Mouse (Mus musculus) lung, embryonic 16.5 days (tissue): ENCODE data around the gene Tmem169. TPM values are rescaled to one million over a fixed set of nuclear protein-coding genes. Genes with fewer than 3 reads are reported as not detected.
"Not testable (repeated sequence)": the region's sequence is repeated elsewhere in the genome, so short reads cannot be mapped to it uniquely, and the experiment has no call there.

ENCODE experiments used
- ATAC-seq: fragments of 200-750 bp; cut with Nextera tagmentation; 2 replicates; pipeline ENCODE4 v1.8.0; 2017; ENCODE audit warnings: low read depth, mild to moderate bottlenecking, moderate library complexity
- H3K27ac ChIP-seq: fragments of 300-500 bp; sonication (generic); 2 replicates; pipeline ENCODE4 v1.5.1; 2014; ENCODE audit warnings: mild to moderate bottlenecking, control low read depth, low read length
- H3K27me3 ChIP-seq: fragments of 300-500 bp; sonication (generic); 2 replicates; pipeline ENCODE4 v1.6.1; 2014; ENCODE audit warnings: low read depth, low read length, mixed read lengths; ENCODE audit not compliant: control insufficient read depth, insufficient read depth
- H3K36me3 ChIP-seq: fragments of 300-500 bp; sonication (generic); 2 replicates; pipeline ENCODE4 v1.6.1; 2014; ENCODE audit warnings: low read length; ENCODE audit not compliant: control insufficient read depth, insufficient read depth
- H3K4me1 ChIP-seq: fragments of 300-500 bp; sonication (generic); replicated peaks from 2 replicates; pipeline ENCODE4 v1.6.1; 2014; ENCODE audit warnings: low read length, mixed read lengths; ENCODE audit not compliant: control insufficient read depth, insufficient read depth
- H3K4me2 ChIP-seq: fragments of 300-500 bp; sonication (generic); 2 replicates; pipeline ENCODE4 v1.6.1; 2014; ENCODE audit warnings: low read depth, low read length, control low read depth
- H3K4me3 ChIP-seq: fragments of 300-500 bp; sonication (generic); 2 replicates; pipeline ENCODE4 v1.5.1; 2014; ENCODE audit warnings: mild to moderate bottlenecking, low read length, control low read depth
- H3K9ac ChIP-seq: fragments of 300-500 bp; sonication (generic); 2 replicates; pipeline ENCODE4 v1.6.1; 2014; ENCODE audit warnings: low read length, control low read depth
- H3K9me3 ChIP-seq: fragments of 300-500 bp; sonication (generic); 2 replicates; pipeline ENCODE4 v1.6.1; 2016; ENCODE audit warnings: low read length; ENCODE audit not compliant: control insufficient read depth
- WGBS: fragments of 180-500 bp; shearing (Covaris S2); extraction: QIAGEN DNeasy Blood & Tissue Kit; methylation state at CpG from one replicate; pipeline ENCODE4 v1.1.7; 2014; 5-methylcytosine and 5-hydroxymethylcytosine counted together
- polyA plus RNA-seq: library from polyadenylated mRNA; unstranded; fragments of >200 nt; fragmentation: Nextera tagmentation; extraction: Ambion mirVana; gene quantifications from 2 replicates; pipeline ENCODE4 v1.2.1, GENCODE M21; 2015

Gene Tmem169
- polyA plus RNA-seq: 0.87 and 1.3 TPM in 2 replicates

DNA sequence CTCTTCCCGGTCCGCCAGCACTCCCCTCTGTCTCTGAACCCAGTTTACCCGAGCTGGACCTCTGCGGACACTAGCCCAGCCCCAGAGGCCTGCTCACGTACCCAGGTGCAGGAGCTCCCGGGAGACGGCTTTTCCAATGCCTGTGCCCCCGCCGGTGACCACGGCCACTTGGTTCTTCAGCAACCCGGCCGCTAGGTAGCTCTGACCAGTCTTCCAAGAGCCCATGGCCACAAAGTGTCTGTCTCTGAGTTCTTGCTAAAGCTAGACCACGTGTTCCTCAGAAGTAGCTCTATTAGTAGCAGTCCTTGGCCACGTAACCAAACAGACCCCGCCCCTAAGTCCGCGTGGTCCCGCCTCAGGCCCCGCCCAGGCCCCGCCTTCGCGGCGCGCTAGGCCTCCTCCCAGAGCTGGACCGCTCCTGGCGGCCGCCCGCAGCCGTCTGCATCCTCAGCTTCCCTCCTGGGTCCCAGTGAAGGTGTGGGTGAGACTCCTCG is at the start of gene Tmem169, which contains the start of gene Pecr:
TSS of gene Tmem169 (plus strand) at position 378 of the 494 bp plus-strand sequence.
TSS of gene Pecr (minus strand) at position 323 of the 494 bp plus-strand sequence.
- H3K4me2 ChIP-seq: peak within 1 kb of the TSS; percentile 78
- H3K27me3 ChIP-seq: peaks cover 4% of the 10 kb centered on the region
- H3K36me3 ChIP-seq: no peaks in the 10 kb centered on the region
- H3K27ac ChIP-seq: peak within 1 kb of the TSS; percentile 2; the same call in 1 of the 2 replicates
- H3K4me3 ChIP-seq: peak within 1 kb of the TSS; percentile 61
- peak within 1 kb of the TSS; percentile 73 for H3K9ac ChIP-seq
- no peaks in the 10 kb centered on the region for H3K9me3 ChIP-seq
- under 1% methylated on average over 30 of the region's 30 CpGs for WGBS
- ATAC-seq: peak; percentile 100
- H3K4me1 ChIP-seq: peaks cover 7% of the 10 kb centered on the region; the same call in 1 of the 2 replicates

DNA sequence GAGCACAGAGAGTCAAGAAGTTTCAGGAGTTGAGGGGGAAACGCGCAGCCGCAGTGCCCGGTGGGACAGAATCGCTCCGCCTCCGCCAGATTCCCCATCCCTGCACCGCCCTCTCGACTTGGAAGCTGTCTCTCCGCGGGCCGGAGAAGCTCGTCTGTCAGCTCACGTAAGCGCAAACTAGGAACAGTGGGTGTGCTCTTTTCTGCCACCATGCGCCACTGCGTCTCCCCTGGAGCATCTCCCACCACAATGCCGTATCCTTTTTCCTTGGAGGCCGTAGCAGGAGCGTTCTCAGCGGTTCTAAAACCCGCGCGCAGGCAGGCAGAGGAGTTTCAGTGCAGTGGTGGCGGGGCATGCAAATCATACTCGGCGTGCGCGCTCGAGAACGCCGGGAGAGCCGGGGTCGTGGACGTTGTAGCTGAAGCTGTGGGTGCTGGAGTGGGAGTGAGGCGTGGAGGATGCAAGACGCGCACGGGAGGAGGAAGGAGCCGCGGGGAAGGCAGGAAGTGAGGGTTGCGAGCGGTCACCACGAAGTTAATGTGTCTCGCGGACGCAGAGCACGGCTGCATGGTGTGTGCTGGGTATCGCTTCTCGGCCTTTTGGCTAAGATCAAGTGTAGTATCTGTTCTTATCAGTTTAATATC is 47.7 kb upstream of the Tmem169 start:
- under 1% methylated on average over 35 of the region's 50 CpGs for WGBS
- Histone ChIP-seq H3K27ac (peak overlapping the region; percentile 60; the same call in 1 of the 2 replicates), H3K4me3 (peak overlapping the region; percentile 58), H3K4me2 (peak overlapping the region; percentile 66), H3K9ac (peak overlapping the region; percentile 65), H3K27me3 (peaks cover 12% of the 10 kb centered on the region)
- peak; percentile 91 for ATAC-seq
- H3K9me3 ChIP-seq, H3K4me1 ChIP-seq, H3K36me3 ChIP-seq: not testable (repeated sequence)

GRCm38 (mm10) chr1:72237007-72237775 is 47.0 kb upstream of the Tmem169 start:
- peak overlapping the region; percentile 28 for H3K4me3 ChIP-seq
- no peak overlapping the region for H3K9ac ChIP-seq
- H3K27ac ChIP-seq: no peak overlapping the region
- H3K36me3 ChIP-seq: no peaks in the 10 kb centered on the region
- ATAC-seq: peak; percentile 69
- H3K27me3 ChIP-seq: peaks cover 12% of the 10 kb centered on the region
- peak overlapping the region; percentile 37 for H3K4me2 ChIP-seq
- WGBS: 3% methylated on average over 11 of the region's 13 CpGs
- H3K9me3 ChIP-seq: no peaks in the 10 kb centered on the region
- peaks cover 3% of the 10 kb centered on the region; the same call in 1 of the 2 replicates for H3K4me1 ChIP-seq

DNA sequence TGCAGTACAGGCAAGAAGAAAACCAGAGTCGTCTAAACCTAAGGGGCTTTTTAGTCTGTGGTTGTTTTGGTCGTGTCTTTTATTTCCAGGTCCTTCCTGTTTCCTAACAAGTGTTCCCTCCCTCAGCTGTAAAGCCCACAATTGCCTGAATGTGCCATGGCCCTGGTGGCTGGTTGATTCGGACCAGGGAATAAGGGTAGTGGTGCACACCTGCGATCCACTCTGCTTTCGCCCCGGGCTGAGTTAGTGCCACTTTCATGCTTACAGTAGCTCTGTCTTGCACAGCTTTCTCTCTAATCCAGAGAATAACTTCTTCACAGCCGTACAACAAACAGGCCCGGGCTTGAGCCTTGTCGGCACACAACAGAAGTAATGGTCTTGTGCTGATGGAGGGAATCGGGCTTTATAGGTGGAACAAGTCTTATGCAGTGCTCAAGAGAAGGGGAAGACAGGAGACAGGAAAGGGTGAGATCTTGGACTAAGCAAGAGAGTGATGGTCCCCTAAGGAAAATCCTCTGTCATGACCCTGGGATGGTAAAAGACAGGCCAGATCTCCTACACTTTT is 46.1 kb upstream of the Tmem169 start:
- 60% methylated on average over 10 of the region's 10 CpGs for WGBS
- ATAC-seq: no peak
- Histone ChIP-seq H3K4me2 (no peak overlapping the region), H3K4me3 (no peak overlapping the region), H3K27me3 (peaks cover 12% of the 10 kb centered on the region), H3K4me1 (peaks cover 3% of the 10 kb centered on the region; the same call in 1 of the 2 replicates), H3K9me3 (no peaks in the 10 kb centered on the region), H3K9ac (no peak overlapping the region), H3K36me3 (no peaks in the 10 kb centered on the region), H3K27ac (no peak overlapping the region)

DNA sequence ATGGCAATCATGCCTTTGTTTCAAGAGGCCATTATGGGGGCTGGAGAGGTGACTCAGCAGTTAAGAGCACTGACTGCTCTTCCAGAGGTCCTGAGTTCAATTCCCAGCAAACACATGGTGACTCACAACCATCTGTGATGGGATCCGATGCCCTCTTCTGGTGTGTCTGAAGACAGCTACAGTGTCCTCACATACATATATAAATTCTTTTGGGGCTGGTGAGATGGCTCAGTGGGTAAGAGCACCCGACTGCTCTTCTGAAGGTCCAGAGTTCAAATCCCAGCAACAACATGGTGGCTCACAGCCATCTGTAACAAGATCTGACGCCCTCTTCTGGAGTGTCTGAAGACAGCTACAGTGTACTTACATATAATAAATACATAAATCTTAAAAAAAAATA is 45.1 kb upstream of the Tmem169 start:
- H3K27ac ChIP-seq, H3K9ac ChIP-seq, H3K4me2 ChIP-seq, H3K36me3 ChIP-seq, H3K4me3 ChIP-seq, H3K9me3 ChIP-seq, ATAC-seq, H3K4me1 ChIP-seq: not testable (repeated sequence)
- 76% methylated on average over 3 of the region's 3 CpGs for WGBS
- H3K27me3 ChIP-seq: peaks cover 12% of the 10 kb centered on the region

DNA sequence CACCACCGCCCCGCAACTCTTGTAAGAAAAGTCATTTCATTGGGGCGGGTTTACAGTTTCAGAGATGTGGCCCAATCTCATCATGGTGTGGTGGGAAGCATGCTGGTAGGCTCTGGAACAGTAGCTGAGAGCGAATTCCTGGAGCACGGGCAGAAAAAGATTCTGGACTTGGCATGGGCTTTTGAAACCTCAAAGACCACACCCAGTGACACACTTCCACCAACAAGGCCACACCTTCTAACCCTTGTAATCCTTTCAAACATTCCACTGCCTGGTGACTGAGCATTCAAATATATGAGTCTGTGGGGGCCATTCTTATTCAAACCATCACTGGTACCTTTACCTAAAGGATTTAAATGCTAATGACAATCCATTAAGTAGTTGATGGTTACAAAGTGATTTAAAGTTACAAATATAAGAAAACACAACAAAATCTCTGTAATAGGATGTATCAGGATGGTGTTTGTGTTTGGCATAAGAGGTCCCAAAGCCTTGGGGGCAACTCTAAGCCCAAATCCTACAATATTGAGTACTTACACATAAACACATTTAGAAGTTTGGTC is 41.5 kb upstream of the Tmem169 start:
- H3K4me2 ChIP-seq: no peak overlapping the region
- H3K36me3 ChIP-seq: no peaks in the 10 kb centered on the region
- no peaks in the 10 kb centered on the region for H3K27me3 ChIP-seq
- H3K4me3 ChIP-seq: no peak overlapping the region
- ATAC-seq: no peak
- no peak overlapping the region for H3K27ac ChIP-seq
- H3K9ac ChIP-seq: no peak overlapping the region
- H3K4me1 ChIP-seq: 0 out of 2 replicates have a peak, but pooled peaks cover 1% of the 10 kb centered on the region
- H3K9me3 ChIP-seq: no peaks in the 10 kb centered on the region
- WGBS: 86% methylated on average over 5 of the region's 5 CpGs

- H3K27ac ChIP-seq: peak overlapping the region; percentile 98
- H3K36me3 ChIP-seq: no peaks in the 10 kb centered on the region
- peak; percentile 97 for ATAC-seq
- H3K4me2 ChIP-seq: peak overlapping the region; percentile 73
- no peaks in the 10 kb centered on the region for H3K27me3 ChIP-seq
- under 1% methylated on average over 47 of the region's 47 CpGs for WGBS
- H3K9me3 ChIP-seq: no peaks in the 10 kb centered on the region
- peak overlapping the region; percentile 56 for H3K4me3 ChIP-seq
- no peaks in the 10 kb centered on the region for H3K4me1 ChIP-seq
- H3K9ac ChIP-seq: peak overlapping the region; percentile 94
These were observed 40.4 kb upstream of the Tmem169 start for GRCm38 (mm10) chr1:72243656-72244316.

GRCm38 (mm10) chr1:72244317-72245036 is 39.7 kb upstream of the Tmem169 start:
- Histone ChIP-seq H3K27me3 (no peaks in the 10 kb centered on the region), H3K4me2 (peak overlapping the region; percentile 73; the same call in 1 of the 2 replicates), H3K4me3 (peak overlapping the region; percentile 56), H3K9me3 (no peaks in the 10 kb centered on the region), H3K9ac (no peak overlapping the region), H3K36me3 (no peaks in the 10 kb centered on the region), H3K27ac (peak overlapping the region; percentile 98), H3K4me1 (no peaks in the 10 kb centered on the region)
- 0% methylated on average over 12 of the region's 12 CpGs for WGBS
- peak; percentile 86 for ATAC-seq
